Comparison of ENCODE assay signal across 16 mouse cellular contexts in genomic region chr1:176931511-176931910, GRCm38 (mm10).
DNase-seq lines count a peak whose midpoint lies in the region; ATAC-seq and TF ChIP-seq lines count a peak whose summit lies in the region.
"Had no signal": no experiment of that assay in that cellular context is flagged by ENCODE, and none has a peak within 500 bp of the region (broad histone marks: within the 10 kb centered on the region; RNA-seq: fewer than 3 reads in every experiment).

No protein-coding gene starts in this region.

- peak overlapping the region; percentile 29 for H3K9ac ChIP-seq in forebrain, embryonic 15.5 days (replicated peaks)
- H3K9ac ChIP-seq: limb, embryonic 15.5 days; neural tube, embryonic 12.5 days had no signal

- DNase-seq in layer of hippocampus, adult 2 months (ENCODE audit: low spot score in 2 of 2) = no peak
- no peak for DNase-seq in layer of hippocampus, adult 11-12 months (ENCODE audit: low spot score)
- peak; percentile 59 to 75 for DNase-seq in cerebellum, adult 18-20 months
- peak; percentile 77 for DNase-seq in cerebellum, adult 9-10 months
- DNase-seq in adrenal gland, adult 2 months = no peak
- DNase-seq in heart, postnatal 25 days (ENCODE audit: low spot score) = no peak
- DNase-seq: heart, postnatal 36 days; lung, postnatal 14 days; thymus, postnatal 14 days had no signal

- H3K9me3 ChIP-seq in forebrain, embryonic 15.5 days = no peaks in the 10 kb centered on the region
- H3K9me3 ChIP-seq: limb, embryonic 15.5 days; neural tube, embryonic 12.5 days had no signal

- peak overlapping the region; percentile 97 for H3K27ac ChIP-seq in layer of hippocampus, adult 2 months
- peak overlapping the region; percentile 95 for H3K27ac ChIP-seq in forebrain, embryonic 15.5 days (replicated peaks)
- H3K27ac ChIP-seq: kidney, postnatal 0 days; limb, embryonic 15.5 days; neural tube, embryonic 12.5 days had no signal

- H3K4me1 ChIP-seq in forebrain, embryonic 15.5 days = peaks cover 62% of the 10 kb centered on the region
- H3K4me1 ChIP-seq: limb, embryonic 15.5 days had no signal

- peak overlapping the region; percentile 16 for H3K4me2 ChIP-seq in forebrain, embryonic 15.5 days (replicated peaks)
- H3K4me2 ChIP-seq: heart, embryonic 11.5 days; limb, embryonic 15.5 days; neural tube, embryonic 12.5 days had no signal

- intact Hi-C loops in heart, postnatal 25 days (cut with DNase I) = no loop called here

- no peaks in the 10 kb centered on the region for H3K27me3 ChIP-seq in forebrain, embryonic 15.5 days
- H3K27me3 ChIP-seq: limb, embryonic 15.5 days; neural tube, embryonic 12.5 days had no signal

- H3K4me3 ChIP-seq in layer of hippocampus, adult 2 months = peak overlapping the region; percentile 45
- H3K4me3 ChIP-seq in forebrain, embryonic 15.5 days = no peak overlapping the region
- H3K4me3 ChIP-seq: erythroblast, embryonic 14.5 days; limb, embryonic 15.5 days; neural tube, embryonic 12.5 days had no signal

- WGBS in forebrain, embryonic 15.5 days = 77% methylated on average over 10 of the region's 10 CpGs

- ATAC-seq in forebrain, embryonic 15.5 days (replicated peaks) = no peak
- ATAC-seq: intestine, postnatal 0 days had no signal

- no peak for TF ChIP-seq CTCF in layer of hippocampus, adult 2 months (conservative IDR thresholded peaks at IDR 0.05)

- no peaks in the 10 kb centered on the region for H3K36me3 ChIP-seq in forebrain, embryonic 15.5 days
- H3K36me3 ChIP-seq: limb, embryonic 15.5 days; neural tube, embryonic 12.5 days had no signal

Comparison
In these comparisons a context has a peak if more than half of its experiments do, and no peak if none do; other contexts are left out.
1. DNase-seq: peak in cerebellum, adult 18-20 months (2 of 2) and cerebellum, adult 9-10 months (single experiment); none in layer of hippocampus, adult 2 months (0 of 2), layer of hippocampus, adult 11-12 months (single experiment), adrenal gland, adult 2 months (single experiment) and heart, postnatal 25 days (single experiment).